ENCODE assay signal across 12 mouse cellular contexts in the genomic region with DNA sequence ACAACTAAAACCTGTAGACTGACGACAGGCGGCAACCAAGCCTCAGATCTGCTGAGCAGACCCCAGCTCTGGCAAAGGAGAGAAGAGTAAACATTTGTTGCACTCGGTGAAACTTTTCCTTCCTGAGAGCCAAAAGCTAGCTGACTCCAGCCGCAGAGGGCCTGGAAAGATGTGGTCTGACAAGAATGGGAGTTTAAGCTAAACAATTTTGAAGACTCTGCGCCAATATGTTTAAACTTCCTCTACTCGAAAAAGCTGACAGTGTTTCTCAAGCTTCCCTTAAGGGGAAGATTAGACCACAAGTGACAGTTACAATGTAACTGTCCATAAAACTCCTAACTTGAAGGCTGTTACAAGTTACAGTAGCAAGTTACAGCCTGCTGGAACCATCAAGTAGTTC. TPM values are rescaled to one million over a fixed set of nuclear protein-coding genes. Genes with fewer than 3 reads are reported as not detected.
DNase-seq lines count a peak whose midpoint lies in the region; ATAC-seq and TF ChIP-seq lines count a peak whose summit lies in the region.
"Had no signal": no experiment of that assay in that cellular context is flagged by ENCODE, and none has a peak within 500 bp of the region (broad histone marks: within the 10 kb centered on the region; RNA-seq: fewer than 3 reads in every experiment).

No protein-coding gene starts in this region.

- H3K79me2 ChIP-seq in liver, adult 2 months (ENCODE audit: control insufficient read depth, insufficient read depth, low read length) = peaks cover 29% of the 10 kb centered on the region; the same call in 1 of the 2 replicates

- H3K9ac ChIP-seq in liver, adult 2 months (ENCODE audit: low read depth, low read length) = no peak overlapping the region
- H3K9ac ChIP-seq in intestine, embryonic 16.5 days (ENCODE audit: low read depth, low read length) = no peak overlapping the region

- peak overlapping the region; percentile 44; the same call in 1 of the 2 replicates for H3K27ac ChIP-seq in gastrocnemius, adult 2 months
- peak overlapping the region; percentile 20; the same call in 1 of the 2 replicates for H3K27ac ChIP-seq in liver, adult 2 months (replicated peaks; ENCODE audit: insufficient read depth, low read depth, low read length)
- peak overlapping the region; percentile 65 for H3K27ac ChIP-seq in intestine, embryonic 16.5 days (ENCODE audit: low read length)
- H3K27ac ChIP-seq: forebrain, embryonic 10.5 days had no signal

- H3K27me3 ChIP-seq in liver, adult 2 months (ENCODE audit: control insufficient read depth, insufficient read depth, low read length) = no peaks in the 10 kb centered on the region
- no peaks in the 10 kb centered on the region for H3K27me3 ChIP-seq in intestine, embryonic 16.5 days (replicated peaks; ENCODE audit: control insufficient read depth, insufficient read depth, low read length)

- H3K4me3 ChIP-seq in gastrocnemius, adult 2 months = no peak overlapping the region; the same call in 1 of the 2 replicates
- no peak overlapping the region for H3K4me3 ChIP-seq in liver, adult 2 months (ENCODE audit: insufficient read depth, low read depth, low read length)
- no peak overlapping the region for H3K4me3 ChIP-seq in intestine, embryonic 16.5 days (ENCODE audit: low read length)
- H3K4me3 ChIP-seq: forebrain, embryonic 10.5 days had no signal

- no peak for TF ChIP-seq CTCF in gastrocnemius, adult 2 months (IDR thresholded peaks at IDR 0.05)
- TF ChIP-seq CTCF in liver, adult 2 months (IDR thresholded peaks at IDR 0.05; ENCODE audit: low read depth, low read length) = no peak

- intact Hi-C loops in gastrocnemius, adult 2 months (cut with DNase I) = no loop called here
- intact Hi-C loops in gastrocnemius, postnatal 36 days (cut with DNase I) = no loop called here

- peaks cover 3% of the 10 kb centered on the region for H3K36me3 ChIP-seq in liver, adult 2 months (ENCODE audit: control insufficient read depth, insufficient read depth, low read length)
- no peaks in the 10 kb centered on the region for H3K36me3 ChIP-seq in intestine, embryonic 16.5 days (ENCODE audit: control insufficient read depth, insufficient read depth, low read length)
- H3K36me3 ChIP-seq: forebrain, embryonic 10.5 days had no signal

- WGBS in liver, adult 2 months = 13% methylated on average over 6 of the region's 6 CpGs
- WGBS in intestine, embryonic 16.5 days = 31% methylated on average over 6 of the region's 6 CpGs

- ATAC-seq in intestine, embryonic 16.5 days = no peak
- ATAC-seq in neutrophil, adult 5-6 weeks (ENCODE audit: extremely low read depth, insufficient number of reproducible peaks, low FRiP score, poor library complexity, severe bottlenecking) = 0 out of 2 replicates have a peak, but pooled peaks have one; percentile 22

- no peak for TF ChIP-seq POLR2A in liver, adult 2 months (IDR thresholded peaks at IDR 0.05; ENCODE audit: extremely low read depth, insufficient read depth, low read length)

- H3K4me1 ChIP-seq in liver, adult 2 months (ENCODE audit: control insufficient read depth, insufficient read depth, low read length) = peaks cover 40% of the 10 kb centered on the region
- peaks cover 50% of the 10 kb centered on the region for H3K4me1 ChIP-seq in intestine, embryonic 16.5 days (ENCODE audit: control insufficient read depth, insufficient read depth, low read length)

- H3K9me3 ChIP-seq in intestine, embryonic 16.5 days (ENCODE audit: control insufficient read depth, low read length) = no peaks in the 10 kb centered on the region
- H3K9me3 ChIP-seq: forebrain, embryonic 10.5 days had no signal

- H3K4me2 ChIP-seq in intestine, embryonic 16.5 days (ENCODE audit: low read depth, low read length) = no peak overlapping the region

- DNase-seq in gastrocnemius, adult 2 months = no peak
- DNase-seq in gastrocnemius, postnatal 36 days = no peak
- peak; percentile 45 for DNase-seq in liver, adult 2 months (ENCODE audit: extremely low read depth, low read depth, low spot score)
- DNase-seq in liver = no peak
- DNase-seq in frontal cortex, postnatal 14 days (ENCODE audit: low spot score in 2 of 2) = no peak
- DNase-seq in frontal cortex, postnatal 25 days (ENCODE audit: low spot score in 2 of 2) = no peak
- DNase-seq: kidney, adult 11 months; layer of hippocampus, adult 9-11 months; thymus, adult 18-20 months had no signal

RNA-seq across cellular contexts. Expression of gene Pik3r1, which starts 25.4 kb away (rescaled TPM):
- 10 to 100 TPM; 41.3 to 52.1 TPM for total RNA-seq in gastrocnemius, adult 2 months (2021)
- total RNA-seq in gastrocnemius, postnatal 36 days (2021) = 10 to 100 TPM; 21.6 to 32.9 TPM
- 35.5 and 38.4 TPM in 2 replicates for total RNA-seq in liver, adult 2 months (2014; rRNA removed)
- 11.9 and 12.2 TPM in 2 replicates for polyA plus RNA-seq in liver, adult 2 months (2012; rRNA removed)
- 20.9 and 24.8 TPM in 2 replicates for polyA plus RNA-seq in intestine, embryonic 16.5 days (2015; fragmentation: Nextera tagmentation; extraction: Ambion mirVana)
- 157 and 171 TPM in 2 replicates for total RNA-seq in neutrophil, adult 5-6 weeks (2017)
